Mouse (Mus musculus): ENCODE measurements around the gene 4932438A13Rik.

4932438A13Rik gene

DNA sequence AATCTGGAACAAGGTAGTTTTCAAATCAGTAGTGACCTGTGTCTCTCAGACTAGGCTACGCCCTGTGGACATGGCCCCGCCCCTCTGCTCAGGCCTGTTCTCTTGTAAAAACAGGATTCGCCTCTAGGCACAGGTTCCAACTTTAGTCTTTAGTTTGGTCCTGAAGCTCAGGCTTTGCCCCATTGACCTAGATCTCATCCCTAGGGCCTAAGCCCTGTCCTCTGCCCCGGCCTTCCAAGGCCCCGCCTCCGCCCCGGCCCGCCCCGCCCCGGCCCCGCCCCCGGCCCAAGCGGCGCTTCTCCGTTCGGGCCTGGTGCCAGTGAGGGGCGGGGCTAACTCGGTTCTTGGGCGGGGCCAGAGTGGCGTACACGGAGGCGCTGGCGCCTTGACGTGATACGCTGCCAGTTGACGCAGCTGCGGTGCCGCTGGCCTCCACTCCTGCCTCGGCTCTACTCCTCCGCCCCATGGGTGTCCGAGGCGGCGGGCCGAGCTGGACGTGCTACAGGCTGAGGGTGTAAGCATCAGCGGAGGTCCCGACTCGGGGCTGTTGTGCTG lies at the start of gene 4932438A13Rik:
Gene 4932438A13Rik (plus strand): TSS at position 384 of the 555 bp plus-strand sequence.
- DNase-seq, result peak; percentile 97 to 100

DNA sequence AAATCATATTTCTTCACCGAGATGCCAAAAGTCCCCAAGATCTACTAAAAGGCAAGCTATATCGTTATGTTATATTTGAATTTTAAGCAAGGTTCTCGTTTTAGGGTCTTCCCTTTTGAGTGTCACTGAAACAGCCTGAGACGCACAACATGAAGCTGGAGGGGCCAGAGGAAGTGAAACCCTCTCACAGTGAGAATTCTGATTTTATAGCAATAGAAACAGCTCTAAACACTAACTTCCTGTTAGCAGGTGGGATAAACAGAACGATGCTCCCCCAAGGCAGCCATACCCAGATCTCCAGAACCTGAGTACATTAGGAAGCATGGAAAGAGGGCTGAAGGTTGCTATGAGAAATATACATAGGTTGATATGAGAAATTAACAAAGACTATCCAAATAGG lies 46.3 kb upstream of the 4932438A13Rik start:
- no peak for DNase-seq

- DNase-seq, result peak in 1 of 2 experiments; percentile 44
Measured at GRCm38 (mm10) chr3:36819402-36819801, 43.5 kb upstream of the 4932438A13Rik start.

DNA sequence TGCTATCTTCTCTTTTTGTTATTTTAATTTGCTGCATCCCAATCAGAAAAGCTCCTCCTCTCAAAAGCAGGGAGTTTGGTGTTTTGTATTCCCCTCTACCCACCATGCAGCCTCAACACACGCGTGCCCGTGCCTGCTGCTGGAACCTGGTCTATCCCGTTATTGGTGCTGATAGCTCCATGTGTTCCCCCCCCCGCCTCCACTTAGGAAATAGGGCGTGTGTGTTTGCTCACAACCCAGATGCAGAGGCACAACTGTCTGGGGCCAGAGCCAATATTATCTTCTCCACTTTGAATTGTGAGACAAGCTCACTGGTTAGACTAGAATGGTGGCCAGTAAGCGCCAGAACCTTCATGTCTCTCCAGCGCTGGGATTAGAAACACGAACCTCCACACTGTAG lies 41.9 kb upstream of the 4932438A13Rik start:
- DNase-seq, result no peak

DNA sequence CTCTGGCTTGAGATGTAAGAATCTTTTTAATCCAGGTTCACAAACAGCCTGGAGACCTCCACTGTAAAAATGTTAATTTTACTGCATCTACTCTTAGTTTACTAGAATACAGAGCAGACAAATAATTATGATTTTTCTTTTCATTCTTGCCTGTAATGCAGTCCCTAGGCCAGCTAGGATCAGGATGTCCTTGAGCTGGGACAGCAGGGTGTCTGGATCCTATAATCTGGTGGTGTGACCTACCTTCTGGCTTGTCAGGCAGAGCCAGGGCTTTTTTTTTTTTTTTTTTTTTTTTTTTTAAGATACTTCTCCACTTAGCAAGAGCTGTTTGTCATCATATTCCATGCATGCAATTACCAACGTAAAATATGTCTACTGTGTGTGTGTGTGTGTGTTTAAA lies 37.8 kb upstream of the 4932438A13Rik start:
- no peak for DNase-seq

- DNase-seq, result no peak
Measured at GRCm38 (mm10) chr3:36825554-36825953, 37.4 kb upstream of the 4932438A13Rik start.

GRCm38 (mm10) chr3:36827274-36828025 lies 35.5 kb upstream of the 4932438A13Rik start:
- no peak for DNase-seq

DNA sequence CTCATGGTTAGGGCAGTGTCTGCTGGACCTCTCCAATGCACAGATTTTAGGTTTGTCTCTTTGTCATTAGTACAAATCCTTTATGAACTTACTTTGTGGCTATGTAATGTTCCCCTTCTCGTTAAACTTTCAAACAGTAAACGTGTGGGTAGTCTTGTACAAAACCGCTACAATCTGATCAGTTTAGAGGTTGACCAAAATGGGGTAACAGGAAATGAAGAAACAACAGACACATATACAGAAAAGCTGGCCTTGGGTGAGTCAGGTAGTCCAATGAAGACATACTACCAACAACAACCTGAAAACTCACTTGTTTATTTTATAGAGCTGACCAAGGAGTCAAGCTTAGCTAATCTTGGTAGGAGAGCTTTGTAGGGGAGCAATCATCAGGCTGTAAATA lies 32.7 kb upstream of the 4932438A13Rik start:
- no peak for DNase-seq

DNA sequence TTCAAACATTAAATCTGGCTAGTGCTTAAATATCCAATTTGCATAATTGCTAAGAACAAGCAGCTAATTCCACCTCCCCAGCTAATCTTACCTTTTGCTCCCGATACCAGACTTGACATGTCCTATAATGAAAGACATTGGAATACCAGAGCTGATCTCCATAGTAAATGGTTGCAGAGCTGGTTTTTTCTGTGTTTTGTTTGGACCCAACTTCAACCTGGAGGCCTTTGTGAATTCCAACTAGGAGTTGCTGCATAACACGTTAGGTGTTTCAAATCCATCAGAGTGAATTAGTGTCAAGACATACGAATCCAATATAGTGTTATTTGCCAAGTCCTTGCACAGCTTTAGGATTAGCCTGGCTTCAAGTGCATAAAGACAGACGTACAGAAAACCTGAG lies 28.5 kb upstream of the 4932438A13Rik start:
- DNase-seq, result no peak

DNA sequence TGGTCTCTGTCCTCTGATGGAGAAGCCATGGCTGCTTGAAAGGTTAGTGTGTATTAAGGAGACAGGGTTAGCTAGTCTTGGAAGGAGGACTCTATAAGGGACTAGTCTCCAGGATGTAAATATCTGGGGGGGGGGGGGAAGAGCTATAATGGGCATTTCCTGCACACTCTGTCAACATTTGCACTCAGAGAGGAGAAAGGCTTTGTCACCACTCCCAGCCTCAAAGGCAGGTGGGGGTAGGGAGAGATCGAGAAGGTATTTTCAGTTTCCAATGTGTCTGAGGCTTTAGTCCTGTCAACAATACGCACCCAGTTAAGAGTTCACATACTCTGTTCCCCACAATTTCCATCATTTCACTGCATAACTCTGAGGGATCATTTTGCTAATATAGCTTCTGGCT lies 28.1 kb upstream of the 4932438A13Rik start:
- no peak for DNase-seq

DNA sequence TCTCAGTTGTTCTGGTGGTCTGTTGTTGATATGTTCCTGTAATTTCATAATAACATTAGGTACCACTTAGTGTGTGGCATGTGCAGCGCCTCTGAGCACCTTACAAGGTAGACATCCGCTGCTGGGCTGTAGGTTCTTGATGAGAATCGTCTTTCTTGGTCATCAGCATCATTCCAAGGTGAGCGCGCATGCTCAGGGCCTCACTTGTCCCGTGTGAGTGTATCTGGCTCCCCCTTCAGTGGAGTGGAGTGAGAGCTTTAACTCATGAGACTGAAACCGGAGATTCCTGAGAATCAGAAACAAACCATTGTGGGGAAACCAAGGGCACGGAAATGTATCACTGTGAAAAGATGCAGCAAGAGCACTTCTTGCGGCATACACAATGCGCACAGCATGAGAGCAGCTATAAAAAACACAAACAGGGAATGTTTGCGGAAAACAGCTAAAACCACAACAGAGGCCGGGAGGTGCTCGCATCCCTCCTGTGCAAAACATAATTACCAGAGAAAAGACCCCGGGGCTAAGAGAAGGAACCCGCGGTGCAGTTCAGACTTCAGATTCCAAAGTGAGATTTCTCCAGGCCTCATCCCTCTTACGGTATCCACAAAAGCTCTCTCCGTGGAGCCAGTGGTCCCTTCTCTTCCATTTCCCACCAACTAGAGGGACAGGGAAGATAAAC lies 27.2 kb upstream of the 4932438A13Rik start:
- peak in 1 of 2 experiments; percentile 7 for DNase-seq

GRCm38 (mm10) chr3:36836833-36837232 lies 26.1 kb upstream of the 4932438A13Rik start:
- DNase-seq, result no peak

- DNase-seq, result peak; percentile 48 to 75
Measured at GRCm38 (mm10) chr3:36840650-36841555, 22.0 kb upstream of the 4932438A13Rik start.

GRCm38 (mm10) chr3:36853733-36854440 lies 9.0 kb upstream of the 4932438A13Rik start:
- DNase-seq, result peak in 1 of 2 experiments; percentile 14

DNA sequence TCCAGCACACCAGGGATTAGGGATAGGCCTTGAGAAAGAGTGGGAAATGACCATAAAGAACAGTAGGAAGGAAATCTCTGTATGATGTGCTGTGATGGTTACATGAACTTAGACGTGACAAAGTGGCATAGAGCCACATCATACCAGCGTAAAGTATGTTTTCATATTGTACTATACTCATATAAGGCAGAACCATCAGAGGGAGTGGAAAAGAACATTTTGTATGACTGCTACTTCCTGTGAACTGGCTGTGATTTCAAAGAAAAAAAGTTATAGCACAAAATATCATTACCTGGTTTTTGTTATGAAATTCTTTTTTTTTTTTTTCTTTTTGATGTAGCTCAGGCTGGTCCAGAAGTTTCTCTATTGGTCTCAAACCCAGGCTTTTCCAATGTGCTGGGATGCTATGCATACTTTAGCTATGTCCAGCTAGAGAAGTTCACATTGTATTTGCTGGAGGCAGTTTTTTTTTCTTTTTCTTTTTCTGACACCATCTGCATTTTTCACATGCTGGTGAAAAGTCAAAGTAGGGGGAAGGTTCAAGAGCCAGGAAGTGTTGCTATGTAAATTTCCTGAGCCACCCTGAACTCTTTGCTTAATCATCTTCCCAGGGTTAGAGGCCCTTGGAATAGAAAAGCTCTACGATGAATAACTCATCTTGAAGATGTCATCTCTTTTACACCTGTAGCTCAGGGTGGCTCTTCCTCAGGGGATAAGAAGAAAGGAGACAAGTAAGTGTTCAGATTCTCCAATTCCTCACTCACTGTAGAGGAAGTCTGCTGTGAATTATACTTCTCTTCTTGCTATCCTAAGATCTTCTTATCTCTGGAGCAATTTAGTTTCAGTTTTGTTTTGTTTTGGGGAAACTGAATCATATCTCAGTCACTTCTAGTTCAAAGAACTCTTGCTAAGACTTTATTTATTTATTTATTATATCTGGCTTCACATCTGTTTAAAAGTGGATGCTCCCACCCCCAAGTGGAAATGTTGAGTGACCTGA lies 1.2 kb upstream of the 4932438A13Rik start:
- no peak for DNase-seq

DNA sequence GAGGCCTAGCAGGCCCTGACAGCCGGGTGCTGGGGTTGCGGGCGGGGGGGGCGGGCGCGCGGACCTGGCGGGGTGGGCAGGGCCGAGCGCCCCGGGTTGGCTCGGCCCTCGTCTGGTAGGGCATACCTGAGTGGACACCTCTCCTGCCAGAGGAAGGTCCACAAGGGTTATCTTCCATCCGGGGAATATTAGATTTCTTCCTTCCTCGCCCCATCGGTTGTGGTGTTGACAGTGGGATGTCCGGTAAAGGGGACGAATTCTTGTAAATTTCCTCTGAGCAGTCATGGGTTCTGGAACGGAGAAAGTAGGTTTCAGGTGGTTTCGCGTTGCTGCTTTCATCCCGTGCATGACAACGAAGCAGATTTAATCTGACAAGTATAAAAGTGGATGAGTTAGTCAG lies 523 bp downstream of the 4932438A13Rik start:
- no peak for DNase-seq

GRCm38 (mm10) chr3:36863881-36864280 lies 977 bp downstream of the 4932438A13Rik start:
- DNase-seq, result no peak

GRCm38 (mm10) chr3:36864466-36864865 lies 1.6 kb downstream of the 4932438A13Rik start:
- no peak for DNase-seq

DNA sequence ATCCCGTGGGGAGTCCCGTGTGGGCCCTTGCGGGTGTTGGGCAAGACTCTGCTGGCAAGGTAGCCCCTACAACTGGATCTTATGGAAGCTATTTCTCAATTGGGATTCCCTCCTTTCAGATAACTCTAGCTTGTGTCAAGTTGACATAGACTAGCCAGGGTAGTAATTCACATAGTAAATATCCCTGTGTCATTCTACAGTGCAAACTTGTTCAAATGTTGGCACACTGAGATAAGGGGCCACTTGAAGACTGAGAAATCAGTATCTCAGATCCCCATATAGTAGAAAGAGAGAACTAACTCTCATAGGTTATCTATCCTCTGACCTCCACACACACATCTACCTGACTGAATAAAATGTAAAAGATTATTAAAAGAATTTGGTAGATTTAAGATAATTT lies 42.5 kb downstream of the 4932438A13Rik start:
- DNase-seq, result no peak

GRCm38 (mm10) chr3:36917832-36918231 lies 54.9 kb downstream of the 4932438A13Rik start:
- DNase-seq, result no peak

DNA sequence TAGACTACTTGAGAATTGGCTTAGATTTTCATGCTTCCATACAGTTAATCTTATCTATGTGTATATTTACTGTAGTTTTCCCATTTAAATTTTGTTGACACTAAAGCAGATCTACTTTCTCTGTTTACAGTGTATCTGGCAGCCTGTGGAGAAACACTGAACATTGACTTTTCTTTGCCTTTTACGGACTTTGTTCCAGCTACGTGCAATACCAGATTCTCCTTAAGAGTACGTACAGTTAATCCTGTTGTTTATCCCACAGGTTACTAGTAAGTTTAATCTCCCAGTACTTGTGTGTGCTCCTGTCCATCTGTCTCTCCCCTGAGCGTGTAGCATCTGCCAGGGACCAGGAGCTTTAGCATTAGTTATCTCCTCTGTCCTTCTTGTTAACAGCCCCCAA lies 55.4 kb downstream of the 4932438A13Rik start:
- DNase-seq, result no peak

Data from lung, postnatal 4 days (tissue).